Mouse (Mus musculus) midbrain, postnatal 0 days (tissue): ENCODE measurements at regions not wholly inside any gene's neighbourhood (a gene's known extent, or its start where the extent isn't known, plus 50 kb on each side); places are given as distances from the start of the nearest gene placed in this dataset.
A peak's percentile ranks its signal among the peaks of the same experiment; 100 is the strongest.

Experiments
- ATAC-seq: fragments of 200-750 bp; cut with Nextera tagmentation; 2 replicates; pipeline ENCODE4 v1.8.0; 2017; ENCODE audit warnings: moderate number of reproducible peaks, mild to moderate bottlenecking, moderate TSS enrichment, moderate library complexity; ENCODE audit not compliant: low FRiP score
- DNase-seq: peaks from one replicate; pipeline ENCODE4 v3.0.0-alpha.2; 2015; ENCODE audit warnings: low spot score
- H3K27ac ChIP-seq: fragments of 300-500 bp; sonication (generic); 2 replicates; pipeline ENCODE4 v1.5.1; 2014; ENCODE audit warnings: low read depth, mild to moderate bottlenecking, low read length, mixed read lengths
- H3K27me3 ChIP-seq: fragments of 300-500 bp; sonication (generic); 2 replicates; pipeline ENCODE4 v1.6.1; 2014; ENCODE audit warnings: low read length, control low read depth, mixed read lengths; ENCODE audit not compliant: insufficient read depth
- H3K36me3 ChIP-seq: fragments of 300-500 bp; sonication (generic); 2 replicates; pipeline ENCODE4 v1.6.1; 2014; ENCODE audit warnings: low read length, control low read depth, mixed read lengths; ENCODE audit not compliant: insufficient read depth
- H3K4me1 ChIP-seq: fragments of 300-500 bp; sonication (generic); 2 replicates; pipeline ENCODE4 v1.6.1; 2014; ENCODE audit warnings: mild to moderate bottlenecking, control low read depth, antibody characterized with exemption, low read length, mixed read lengths; ENCODE audit not compliant: insufficient read depth
- H3K4me2 ChIP-seq: fragments of 300-500 bp; sonication (generic); 2 replicates; pipeline ENCODE4 v1.6.1; 2014; ENCODE audit warnings: low read depth, mild to moderate bottlenecking, low read length, mixed read lengths; ENCODE audit not compliant: poor library complexity, severe bottlenecking
- H3K4me3 ChIP-seq: fragments of 300-500 bp; sonication (generic); 2 replicates; pipeline ENCODE4 v1.5.1; 2014; ENCODE audit warnings: low read depth, mild to moderate bottlenecking, low read length, moderate library complexity
- H3K9ac ChIP-seq: fragments of 300-500 bp; sonication (generic); replicated peaks from 2 replicates; pipeline ENCODE4 v1.6.1; 2014; ENCODE audit warnings: mild to moderate bottlenecking, low read length, moderate library complexity, mixed read lengths; ENCODE audit not compliant: poor library complexity, severe bottlenecking
- H3K9me3 ChIP-seq: fragments of 300-500 bp; sonication (generic); 2 replicates; pipeline ENCODE4 v1.6.1; 2016; ENCODE audit warnings: low read length, control low read depth
- CTCF ChIP-seq: IDR thresholded peaks from 2 replicates; pipeline ENCODE4 v1.5.1; 2016; ENCODE audit warnings: antibody characterized with exemption, mild to moderate bottlenecking
- WGBS: fragments of 180-500 bp; shearing (Covaris S2); extraction: QIAGEN DNeasy Blood & Tissue Kit; methylation state at CpG from one replicate; pipeline ENCODE4 v1.1.7; 2014; 5-methylcytosine and 5-hydroxymethylcytosine counted together

DNA sequence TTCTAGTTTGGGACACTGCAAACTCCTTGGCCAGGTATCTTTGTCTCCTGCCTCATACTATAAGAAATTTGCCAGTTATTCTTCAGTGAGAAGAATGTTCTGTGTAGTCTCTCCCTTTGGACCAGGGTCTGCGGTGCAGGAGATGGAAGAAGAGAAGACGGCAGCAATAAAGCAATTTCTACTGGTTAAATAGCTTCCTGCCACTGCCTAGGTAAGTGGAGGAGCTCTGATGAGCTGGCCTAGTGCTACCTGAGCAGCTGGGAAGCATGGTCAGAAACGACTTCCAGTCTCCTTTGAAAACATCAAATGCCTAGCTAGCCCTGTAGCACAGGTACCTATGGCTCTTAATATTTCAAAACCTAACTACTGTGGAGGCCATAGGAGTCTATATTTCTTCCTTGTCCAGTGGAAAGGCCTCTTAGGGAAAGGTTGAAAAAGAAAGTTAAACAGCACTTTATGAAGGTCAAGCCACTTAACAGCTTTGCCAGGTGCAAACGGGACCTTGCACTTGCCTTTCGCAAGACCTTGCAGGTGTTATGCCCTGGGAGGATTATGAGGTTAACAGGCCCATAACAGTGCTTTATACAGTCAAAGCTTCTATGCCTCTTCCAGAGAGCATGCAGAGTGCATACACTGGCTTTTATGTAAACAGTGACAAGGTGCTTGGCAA lies 351.9 kb downstream of the Serpinb8 start:
- ATAC-seq: no peak
- H3K9ac ChIP-seq: no peak overlapping the region
- no peaks in the 10 kb centered on the region for H3K4me1 ChIP-seq
- H3K4me2 ChIP-seq: no peak overlapping the region
- 81% methylated on average over 5 of the region's 5 CpGs for WGBS
- no peaks in the 10 kb centered on the region for H3K9me3 ChIP-seq
- H3K36me3 ChIP-seq: no peaks in the 10 kb centered on the region
- no peak for TF ChIP-seq CTCF
- H3K27ac ChIP-seq: no peak overlapping the region
- H3K27me3 ChIP-seq: no peaks in the 10 kb centered on the region
- no peak for DNase-seq
- H3K4me3 ChIP-seq: no peak overlapping the region

DNA sequence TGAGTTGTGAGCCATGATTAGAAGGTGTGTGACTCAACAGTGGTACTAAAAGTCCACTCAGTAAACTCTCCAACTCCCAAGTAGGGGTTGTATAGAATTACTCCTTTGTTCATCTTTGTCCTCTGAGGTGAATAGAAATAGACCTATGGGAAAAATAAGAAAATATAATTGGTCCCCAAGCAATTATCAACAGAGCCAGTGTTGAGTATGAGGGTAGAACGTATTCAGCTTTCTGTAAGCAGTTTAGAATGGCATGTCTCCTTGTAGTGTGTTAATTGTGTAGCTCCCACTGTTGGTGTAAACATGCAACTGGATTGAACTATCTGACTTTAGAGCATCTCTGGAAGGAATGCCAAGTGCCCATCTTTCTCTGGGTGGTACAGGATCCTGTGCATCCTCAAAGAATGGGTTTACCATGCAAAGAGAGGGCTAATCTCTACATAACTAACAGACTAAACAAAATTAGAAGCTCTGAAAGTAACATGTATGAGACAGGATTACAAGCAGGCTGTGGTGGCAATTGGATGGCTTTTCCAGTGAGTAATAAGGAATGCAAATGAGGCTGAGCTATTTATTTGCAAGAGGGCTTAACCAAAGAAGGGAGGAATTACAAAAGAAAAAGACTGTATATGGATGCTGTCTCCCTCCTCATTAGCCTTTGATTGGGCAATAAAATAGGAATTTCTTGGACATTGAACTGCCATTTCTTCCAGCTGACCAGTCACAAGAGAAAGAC lies 356.6 kb downstream of the Serpinb8 start:
- DNase-seq (no peak), ATAC-seq (no peak)
- H3K9me3 ChIP-seq: no peaks in the 10 kb centered on the region
- H3K9ac ChIP-seq: no peak overlapping the region
- no peak overlapping the region for H3K4me3 ChIP-seq
- WGBS: 87% methylated on average over 1 of the region's 1 CpGs
- TF ChIP-seq CTCF: no peak
- no peak overlapping the region for H3K27ac ChIP-seq
- no peak overlapping the region for H3K4me2 ChIP-seq
- H3K27me3 ChIP-seq: no peaks in the 10 kb centered on the region
- no peaks in the 10 kb centered on the region for H3K36me3 ChIP-seq
- no peaks in the 10 kb centered on the region for H3K4me1 ChIP-seq

DNA sequence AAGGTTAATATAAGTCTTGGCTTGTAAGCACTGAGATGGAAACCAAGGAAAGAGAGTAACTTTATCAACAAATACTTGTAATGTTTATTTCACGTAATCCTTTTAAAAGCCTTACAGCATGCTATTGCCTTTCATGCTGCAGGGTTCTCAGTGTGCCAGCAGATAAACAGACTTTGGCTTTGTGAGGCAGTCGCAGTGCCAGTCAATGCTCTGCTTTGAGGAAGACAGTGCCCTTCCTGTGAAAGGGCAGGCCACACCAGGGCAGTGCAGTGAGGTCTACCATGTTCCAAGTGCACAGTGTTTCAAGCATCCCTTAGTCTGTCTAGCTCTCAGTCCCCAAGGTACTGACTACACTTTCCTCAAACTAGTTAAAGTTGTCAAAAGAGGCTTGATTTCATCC lies 360.6 kb downstream of the Serpinb8 start:
- DNase-seq (no peak), ATAC-seq (no peak)
- 44% methylated on average over 2 of the region's 2 CpGs for WGBS
- Histone ChIP-seq H3K4me3 (no peak overlapping the region), H3K9me3 (no peaks in the 10 kb centered on the region), H3K27ac (no peak overlapping the region), H3K4me1 (no peaks in the 10 kb centered on the region), H3K4me2 (no peak overlapping the region), H3K36me3 (no peaks in the 10 kb centered on the region), H3K27me3 (no peaks in the 10 kb centered on the region), H3K9ac (no peak overlapping the region)
- TF ChIP-seq CTCF: no peak

DNA sequence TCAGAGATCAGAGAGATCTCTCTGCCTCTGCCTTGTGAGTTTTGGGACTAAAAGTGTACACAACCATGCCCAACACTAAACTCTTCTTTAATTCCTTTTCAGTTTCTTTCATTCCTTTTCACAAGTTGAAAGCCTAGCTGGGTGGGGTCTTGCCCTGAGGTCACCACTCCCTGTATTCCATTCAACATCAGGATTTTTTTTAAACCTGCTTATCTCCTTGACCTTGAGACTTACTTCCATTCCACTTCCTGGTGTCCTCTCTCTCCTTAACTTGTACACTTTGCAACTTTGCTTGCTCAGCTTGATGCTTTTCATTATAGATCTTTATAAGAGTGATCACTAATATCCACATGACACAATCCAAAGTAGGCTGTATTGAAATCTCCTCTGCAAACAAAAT lies 371.2 kb downstream of the Serpinb8 start:
- no peaks in the 10 kb centered on the region for H3K9me3 ChIP-seq
- TF ChIP-seq CTCF: no peak
- no peak for ATAC-seq

DNA sequence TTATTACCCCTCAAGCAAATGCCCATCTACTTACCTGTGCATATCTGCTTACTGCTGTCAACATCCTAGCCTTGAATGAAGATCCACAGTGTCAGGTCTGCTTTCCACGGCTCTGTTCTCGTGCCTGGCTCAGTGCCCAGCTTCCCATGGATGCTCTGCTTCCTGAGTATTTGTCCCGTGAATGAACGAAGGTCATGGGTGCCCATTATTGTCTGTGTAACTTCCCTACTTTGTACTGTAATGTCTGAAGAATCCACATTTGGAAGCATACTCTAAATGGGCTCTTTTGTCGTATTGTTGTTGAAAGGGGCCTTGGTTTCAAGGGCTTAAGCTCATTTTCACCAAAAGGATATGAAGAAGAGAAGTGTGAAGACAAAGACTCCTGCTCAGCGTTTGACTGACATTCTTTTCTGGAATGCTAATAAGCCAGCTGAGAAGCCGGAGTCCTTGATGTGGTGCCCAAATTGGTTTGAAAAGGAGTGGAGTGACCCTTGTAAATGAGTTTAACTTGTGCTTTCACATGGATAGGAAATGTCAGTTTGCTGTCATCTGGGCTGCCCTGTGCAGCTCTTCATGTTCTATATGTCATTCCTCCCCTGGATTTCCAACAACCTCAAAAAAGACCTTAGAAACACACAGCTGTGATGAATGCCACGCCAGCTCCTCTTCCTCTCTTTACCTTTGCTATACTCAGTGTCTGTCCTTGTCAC lies 386.0 kb downstream of the Serpinb8 start:
- H3K27me3 ChIP-seq: no peaks in the 10 kb centered on the region
- H3K4me3 ChIP-seq: no peak overlapping the region
- no peak overlapping the region for H3K4me2 ChIP-seq
- no peak for TF ChIP-seq CTCF
- peak; percentile 22 for DNase-seq
- H3K27ac ChIP-seq: no peak overlapping the region
- no peaks in the 10 kb centered on the region for H3K9me3 ChIP-seq
- H3K4me1 ChIP-seq: 0 out of 2 replicates have a peak, but pooled peaks cover 2% of the 10 kb centered on the region
- no peak for ATAC-seq
- no peak overlapping the region for H3K9ac ChIP-seq
- H3K36me3 ChIP-seq: no peaks in the 10 kb centered on the region
- 15% methylated on average over 8 of the region's 8 CpGs for WGBS

More for the DNA sequence above, 371.2 kb downstream of the Serpinb8 start:
- H3K4me1 ChIP-seq: no peaks in the 10 kb centered on the region
- no peaks in the 10 kb centered on the region for H3K36me3 ChIP-seq
- H3K4me2 ChIP-seq: no peak overlapping the region
- H3K4me3 ChIP-seq: no peak overlapping the region
- no peaks in the 10 kb centered on the region for H3K27me3 ChIP-seq
- H3K9ac ChIP-seq: no peak overlapping the region
- H3K27ac ChIP-seq: no peak overlapping the region
- no peak for DNase-seq

DNA sequence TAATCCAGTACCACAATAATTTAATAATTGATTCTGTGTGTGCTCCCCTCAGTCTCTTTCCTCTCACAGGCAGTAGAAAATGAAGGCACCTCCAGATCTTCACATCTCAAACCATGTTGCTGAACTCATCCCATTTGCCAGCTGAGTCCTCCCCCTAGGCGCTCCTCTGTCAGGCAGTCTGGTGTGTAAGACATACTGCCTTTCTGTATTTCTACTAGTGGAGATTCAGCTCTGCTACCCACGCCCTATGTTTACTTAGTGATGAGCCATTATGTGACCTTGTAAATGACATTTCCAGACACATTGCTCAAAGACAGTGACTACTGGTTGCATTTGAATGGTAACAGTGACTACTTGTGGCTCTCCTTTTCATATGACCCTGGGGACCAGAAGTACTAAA lies 387.9 kb downstream of the Serpinb8 start:
- Histone ChIP-seq H3K9ac (no peak overlapping the region), H3K4me1 (0 out of 2 replicates have a peak, but pooled peaks cover 2% of the 10 kb centered on the region), H3K4me3 (no peak overlapping the region), H3K4me2 (no peak overlapping the region), H3K9me3 (no peaks in the 10 kb centered on the region), H3K36me3 (no peaks in the 10 kb centered on the region), H3K27ac (no peak overlapping the region), H3K27me3 (no peaks in the 10 kb centered on the region)
- DNase-seq (no peak), ATAC-seq (no peak)
- TF ChIP-seq CTCF: no peak
- WGBS: 58% methylated on average over 2 of the region's 2 CpGs
